In genomic region chr14:61682721-61683355, GRCm38 (mm10) we compare ENCODE assay signal across 8 mouse cellular contexts.
A peak's percentile ranks its signal among the peaks of the same experiment; 100 is the strongest.
DNase-seq lines count a peak whose midpoint lies in the region; ATAC-seq and TF ChIP-seq lines count a peak whose summit lies in the region.

No protein-coding gene starts in this region.

- WGBS in hindbrain, embryonic 15.5 days, result under 1% methylated on average over 54 of the region's 54 CpGs

- no peaks in the 10 kb centered on the region for H3K9me3 ChIP-seq in hindbrain, embryonic 15.5 days

- peak overlapping the region; percentile 93 for H3K4me3 ChIP-seq in hindbrain, embryonic 15.5 days
- peak overlapping the region; percentile 61 for H3K4me3 ChIP-seq in left cerebral cortex, adult 2 months

- no peak for TF ChIP-seq CTCF in left cerebral cortex, adult 2 months (IDR thresholded peaks at IDR 0.05)

- peak overlapping the region; percentile 73 for H3K9ac ChIP-seq in hindbrain, embryonic 15.5 days

- DNase-seq in R1 (ENCODE audit: low read depth, low spot score), result peak; percentile 75
- peak; percentile 72 for DNase-seq in cerebellum, adult 8-10 months
- DNase-seq in frontal cortex, postnatal 10 days (ENCODE audit: low spot score in 2 of 2), result peak; percentile 61 to 67
- peak; percentile 69 for DNase-seq in left cerebral cortex, adult 2 months (ENCODE audit: extremely low spot score in 1 of 2, low spot score in 2 of 2)
- DNase-seq in lung, postnatal 4 days, result peak; percentile 81 to 84
- peak; percentile 43 to 65 for DNase-seq in right cerebral cortex, postnatal 36 days (ENCODE audit: low spot score in 2 of 2)
- peak; percentile 64 to 68 for DNase-seq in urinary bladder, postnatal 4 days (ENCODE audit: low spot score in 2 of 2)

- no peaks in the 10 kb centered on the region for H3K36me3 ChIP-seq in hindbrain, embryonic 15.5 days

- peak overlapping the region; percentile 99 for H3K4me2 ChIP-seq in hindbrain, embryonic 15.5 days

- H3K27me3 ChIP-seq in hindbrain, embryonic 15.5 days, result peaks cover 26% of the 10 kb centered on the region

- H3K4me1 ChIP-seq in hindbrain, embryonic 15.5 days (replicated peaks), result peaks cover 30% of the 10 kb centered on the region

- peak; percentile 52; the same call in 1 of the 2 replicates for ATAC-seq in hindbrain, embryonic 15.5 days (ENCODE audit: low FRiP score, low read depth)

- peak overlapping the region; percentile 90 for H3K27ac ChIP-seq in hindbrain, embryonic 15.5 days (replicated peaks)
- H3K27ac ChIP-seq in left cerebral cortex, adult 2 months, result peak overlapping the region; percentile 100

- intact Hi-C loops in left cerebral cortex, adult 2 months (cut with DNase I), result loop anchor here (1.0 to 5.0 kb wide), 4 partner anchors 35 to 544 kb away; no protein-coding TSS in a partner anchor

Comparison
In these comparisons a context has a peak if more than half of its experiments do, and no peak if none do; other contexts are left out.
1. Peak in every context shown above with its lines: DNase-seq, ATAC-seq, H3K4me3 ChIP-seq and H3K27ac ChIP-seq.